Mouse (Mus musculus) megakaryocyte, embryonic 14.5 days (primary cell): ENCODE measurements around the gene Gpha2.

ENCODE experiments used
- FLI1 ChIP-seq: IDR thresholded peaks from 2 replicates; pipeline ENCODE4 v1.6.1; 2012; ENCODE audit warnings: low read length, inconsistent platforms, mixed read lengths
- GATA1 ChIP-seq: IDR thresholded peaks from 3 replicates; pipeline ENCODE4 v1.6.1; 2012; ENCODE audit warnings: mixed read lengths, low read length, inconsistent platforms, borderline replicate concordance

GRCm38 (mm10) chr19:6264945-6265344 is 38.8 kb downstream of the Gpha2 start:
- TF ChIP-seq FLI1 (no peak), GATA1 (no peak)
